Mouse (Mus musculus) embryonic facial prominence, embryonic 15.5 days (tissue): Measurements from ENCODE around the gene Exph5. TPM values are rescaled to one million over a fixed set of nuclear protein-coding genes. Genes with fewer than 3 reads are reported as not detected.

Experiments
- ATAC-seq: fragments of 200-750 bp; cut with Nextera tagmentation; 2 replicates; pipeline ENCODE4 v1.8.0; 2017; ENCODE audit warnings: low read depth, moderate TSS enrichment; ENCODE audit not compliant: insufficient number of reproducible peaks, low FRiP score, low TSS enrichment
- H3K27ac ChIP-seq: fragments of 300-500 bp; sonication (generic); replicated peaks from 2 replicates; pipeline ENCODE4 v1.5.1; 2015; ENCODE audit warnings: mild to moderate bottlenecking, inconsistent platforms
- H3K27me3 ChIP-seq: fragments of 300-500 bp; sonication (generic); 2 replicates; pipeline ENCODE4 v1.6.1; 2015; ENCODE audit warnings: inconsistent platforms
- H3K36me3 ChIP-seq: fragments of 300-500 bp; sonication (generic); 2 replicates; pipeline ENCODE4 v1.6.1; 2015; ENCODE audit warnings: mild to moderate bottlenecking, inconsistent platforms
- H3K4me1 ChIP-seq: fragments of 300-500 bp; sonication (generic); 2 replicates; pipeline ENCODE4 v1.6.1; 2015; ENCODE audit warnings: inconsistent platforms
- H3K4me2 ChIP-seq: fragments of 300-500 bp; sonication (generic); replicated peaks from 2 replicates; pipeline ENCODE4 v1.6.1; 2015; ENCODE audit warnings: mild to moderate bottlenecking, inconsistent platforms
- H3K4me3 ChIP-seq: fragments of 300-500 bp; sonication (generic); replicated peaks from 2 replicates; pipeline ENCODE4 v1.5.1; 2015; ENCODE audit warnings: mild to moderate bottlenecking, inconsistent platforms
- H3K9ac ChIP-seq: fragments of 300-500 bp; sonication (generic); 2 replicates; pipeline ENCODE4 v1.6.1; 2015; ENCODE audit warnings: inconsistent platforms
- H3K9me3 ChIP-seq: fragments of 300-500 bp; sonication (generic); replicated peaks from 2 replicates; pipeline ENCODE4 v1.6.1; 2016; ENCODE audit warnings: inconsistent platforms
- WGBS: fragments of 180-500 bp; shearing (Covaris S2); methylation state at CpG from one replicate; pipeline ENCODE4 v1.1.7; 2015; 5-methylcytosine and 5-hydroxymethylcytosine counted together
- polyA plus RNA-seq: library from polyadenylated mRNA; unstranded; fragments of >200 nt; fragmentation: Nextera tagmentation; extraction: Ambion mirVana; gene quantifications from 2 replicates; pipeline ENCODE4 v1.2.1, GENCODE M21; 2015

Exph5 gene
- polyA plus RNA-seq, 1 experiment from 2014 or later: 2.3 TPM

GRCm38 (mm10) chr9:53390136-53390535 is 88.7 kb downstream of the Exph5 start:
- 0 out of 2 replicates have a peak, but pooled peaks cover 6% of the 10 kb centered on the region for H3K4me1 ChIP-seq
- no peak overlapping the region for H3K27ac ChIP-seq
- 0 out of 2 replicates have a peak, but pooled peaks cover 8% of the 10 kb centered on the region for H3K36me3 ChIP-seq
- H3K4me2 ChIP-seq: no peak overlapping the region
- H3K9me3 ChIP-seq: no peaks in the 10 kb centered on the region
- no peak for ATAC-seq
- H3K4me3 ChIP-seq: no peak overlapping the region
- H3K27me3 ChIP-seq: no peaks in the 10 kb centered on the region
- no peak overlapping the region for H3K9ac ChIP-seq
- WGBS: 68% methylated on average over 7 of the region's 7 CpGs

DNA sequence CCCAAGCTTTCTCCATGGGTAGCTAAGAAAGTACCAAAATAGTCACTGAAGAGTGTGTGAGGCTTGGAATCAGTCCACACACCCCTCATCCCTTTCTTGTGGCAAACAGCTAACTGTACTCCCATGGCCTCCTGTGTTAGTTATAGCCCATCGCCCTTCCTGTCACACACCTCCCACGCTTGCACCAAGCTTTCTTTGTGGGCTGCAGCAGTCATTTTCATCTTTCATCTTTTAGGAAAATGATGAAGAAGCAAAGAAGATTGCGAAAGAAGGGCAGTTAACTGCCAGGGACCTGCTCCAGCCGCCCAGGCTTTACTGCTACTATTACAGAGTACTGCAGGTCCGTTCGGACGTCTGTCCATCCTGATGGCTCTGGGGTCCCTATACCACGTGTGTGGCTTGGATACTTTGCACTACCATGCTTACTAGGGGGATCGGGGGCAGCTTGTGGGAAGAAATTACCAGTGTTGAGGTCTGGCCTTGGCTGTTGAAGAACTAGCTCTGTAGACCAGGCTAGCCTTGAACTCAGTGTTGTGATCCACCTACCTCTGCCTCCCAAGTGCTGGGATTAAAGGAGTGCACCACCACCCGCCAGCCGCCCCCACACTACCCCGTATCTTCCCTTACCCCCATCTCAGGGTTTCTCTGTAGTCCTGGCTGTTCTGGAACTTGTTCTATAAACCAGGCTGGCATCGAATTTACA is 96.4 kb downstream of the Exph5 start:
- peaks cover 6% of the 10 kb centered on the region; the same call in 1 of the 2 replicates for H3K36me3 ChIP-seq
- no peak overlapping the region for H3K9ac ChIP-seq
- H3K9me3 ChIP-seq: no peaks in the 10 kb centered on the region
- no peak overlapping the region for H3K27ac ChIP-seq
- no peaks in the 10 kb centered on the region for H3K27me3 ChIP-seq
- 84% methylated on average over 13 of the region's 13 CpGs for WGBS
- ATAC-seq: no peak
- no peak overlapping the region for H3K4me2 ChIP-seq
- H3K4me3 ChIP-seq: no peak overlapping the region
- H3K4me1 ChIP-seq: peaks cover 6% of the 10 kb centered on the region; the same call in 1 of the 2 replicates

GRCm38 (mm10) chr9:53398388-53398700 is 96.9 kb downstream of the Exph5 start:
- Histone ChIP-seq H3K27me3 (no peaks in the 10 kb centered on the region), H3K4me2 (no peak overlapping the region), H3K4me1 (peaks cover 8% of the 10 kb centered on the region; the same call in 1 of the 2 replicates), H3K9me3 (no peaks in the 10 kb centered on the region), H3K27ac (no peak overlapping the region), H3K4me3 (no peak overlapping the region), H3K36me3 (peaks cover 6% of the 10 kb centered on the region; the same call in 1 of the 2 replicates), H3K9ac (no peak overlapping the region)
- 19% methylated on average over 5 of the region's 5 CpGs for WGBS
- ATAC-seq: no peak

DNA sequence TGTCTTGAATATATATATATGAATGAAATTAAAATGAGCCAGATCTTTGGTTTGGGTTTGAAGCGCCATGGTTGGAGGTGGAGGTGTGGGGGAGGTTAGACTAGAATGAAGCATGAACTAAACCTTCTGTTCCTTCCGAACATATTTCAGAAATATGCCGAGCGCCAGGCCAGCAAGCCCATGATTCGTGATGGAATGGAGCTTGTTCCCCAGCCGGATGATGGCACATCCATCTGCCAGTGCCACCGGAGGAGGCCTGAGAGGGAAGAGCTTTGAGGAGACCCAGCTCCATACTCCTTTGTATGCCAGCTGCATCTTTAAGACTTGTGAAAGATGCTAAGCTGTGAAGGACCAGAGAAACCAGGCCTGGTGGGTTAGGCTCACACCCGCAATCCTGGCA is 98.1 kb downstream of the Exph5 start:
- ATAC-seq: no peak
- whole genome bisulfite sequencing: 95% methylated on average over 8 of the region's 8 CpGs
- no peak overlapping the region for H3K9ac ChIP-seq

DNA sequence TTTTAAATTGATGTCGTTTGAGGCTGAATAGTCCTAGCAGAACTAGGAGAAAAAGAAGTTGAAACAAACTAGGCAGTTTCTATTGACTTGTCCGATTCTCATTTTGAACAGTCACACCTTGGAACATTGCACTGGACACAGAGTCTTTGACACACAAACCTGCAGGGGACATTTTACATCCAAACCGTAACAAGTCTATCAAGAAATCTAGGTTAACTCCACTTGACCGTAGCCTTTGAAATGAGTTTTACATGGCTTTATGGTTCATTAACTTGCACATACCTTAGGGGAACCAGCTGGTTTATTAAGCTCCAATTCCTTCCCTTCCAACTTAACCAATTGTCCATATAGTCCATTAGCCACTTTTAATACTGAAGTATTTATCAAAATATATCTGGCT is 99.2 kb downstream of the Exph5 start:
- Histone ChIP-seq H3K27me3 (no peaks in the 10 kb centered on the region), H3K9me3 (no peaks in the 10 kb centered on the region), H3K9ac (no peak overlapping the region), H3K36me3 (peaks cover 6% of the 10 kb centered on the region; the same call in 1 of the 2 replicates), H3K4me2 (no peak overlapping the region), H3K27ac (no peak overlapping the region), H3K4me3 (no peak overlapping the region), H3K4me1 (peaks cover 17% of the 10 kb centered on the region)
- WGBS: 85% methylated on average over 4 of the region's 4 CpGs
- ATAC-seq: no peak

More for the DNA sequence above, 98.1 kb downstream of the Exph5 start:
- no peak overlapping the region for H3K4me3 ChIP-seq
- no peak overlapping the region for H3K4me2 ChIP-seq
- H3K27me3 ChIP-seq: no peaks in the 10 kb centered on the region
- peaks cover 8% of the 10 kb centered on the region; the same call in 1 of the 2 replicates for H3K4me1 ChIP-seq
- H3K27ac ChIP-seq: no peak overlapping the region
- H3K36me3 ChIP-seq: peaks cover 6% of the 10 kb centered on the region; the same call in 1 of the 2 replicates
- no peaks in the 10 kb centered on the region for H3K9me3 ChIP-seq

DNA sequence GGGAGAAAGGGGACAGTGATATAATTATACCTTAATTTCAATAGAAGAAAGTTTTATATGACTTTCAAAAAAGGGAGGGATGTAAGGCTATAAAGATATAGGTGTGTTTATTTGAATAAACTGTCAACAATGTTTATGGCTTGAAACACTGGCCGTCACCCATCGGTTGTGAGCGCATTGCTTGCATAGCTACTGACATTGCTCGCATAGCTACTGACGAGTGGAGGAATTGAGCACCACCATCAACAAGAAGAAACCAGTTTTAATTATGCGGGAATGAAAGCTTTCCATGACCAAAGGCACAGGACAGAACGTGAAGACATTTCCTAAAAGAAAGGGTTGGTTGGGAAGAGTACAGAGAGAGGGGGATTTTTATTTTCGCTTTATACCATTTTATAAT is 99.7 kb downstream of the Exph5 start:
- 75% methylated on average over 8 of the region's 8 CpGs for WGBS
- Histone ChIP-seq H3K4me3 (no peak overlapping the region), H3K27me3 (no peaks in the 10 kb centered on the region), H3K4me2 (no peak overlapping the region), H3K4me1 (peaks cover 18% of the 10 kb centered on the region), H3K9me3 (no peaks in the 10 kb centered on the region), H3K36me3 (peaks cover 6% of the 10 kb centered on the region; the same call in 1 of the 2 replicates), H3K9ac (no peak overlapping the region), H3K27ac (no peak overlapping the region)
- ATAC-seq: no peak

DNA sequence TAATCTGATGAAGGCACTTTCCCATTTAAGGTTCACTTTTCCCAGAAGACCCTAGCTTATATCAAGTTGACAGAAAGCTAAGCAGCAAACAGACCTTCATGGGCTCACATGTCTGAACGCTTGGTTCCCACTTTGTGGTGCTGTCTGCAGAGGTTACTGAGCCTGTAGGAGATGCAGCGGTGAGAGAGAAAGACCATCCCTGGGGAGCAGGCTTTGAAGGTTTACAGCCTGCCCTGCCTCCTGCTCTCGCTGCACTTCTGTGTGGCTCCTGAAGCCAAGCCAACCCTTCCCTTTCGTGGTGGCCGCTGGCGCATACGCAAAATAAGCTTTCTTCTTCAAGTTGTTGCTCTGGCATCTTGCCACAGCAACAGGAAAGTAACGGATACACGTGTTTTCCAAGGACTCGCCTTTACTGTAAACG is 100.8 kb downstream of the Exph5 start, which contains the start of gene 4930550C14Rik:
4930550C14Rik (plus strand) TSS at position 35 of the 421 bp plus-strand sequence.
- ATAC-seq: 0 out of 2 replicates have a peak, but pooled peaks have one; percentile 51
- Histone ChIP-seq H3K36me3 (peaks cover 6% of the 10 kb centered on the region; the same call in 1 of the 2 replicates), H3K4me3 (peak within 1 kb of the TSS; percentile 19), H3K4me2 (peak within 1 kb of the TSS; percentile 49), H3K27me3 (no peaks in the 10 kb centered on the region), H3K4me1 (peaks cover 18% of the 10 kb centered on the region), H3K9me3 (no peaks in the 10 kb centered on the region), H3K27ac (peak within 1 kb of the TSS; percentile 78), H3K9ac (no peak within 1 kb of the TSS)
- 8% methylated on average over 11 of the region's 11 CpGs for WGBS

GRCm38 (mm10) chr9:53402991-53403390 is 101.5 kb downstream of the Exph5 start:
- peaks cover 6% of the 10 kb centered on the region; the same call in 1 of the 2 replicates for H3K36me3 ChIP-seq
- peak overlapping the region; percentile 49 for H3K4me2 ChIP-seq
- no peak overlapping the region for H3K4me3 ChIP-seq
- 0 out of 2 replicates have a peak, but pooled peaks have one; percentile 16 for ATAC-seq
- no peaks in the 10 kb centered on the region for H3K9me3 ChIP-seq
- H3K27ac ChIP-seq: peak overlapping the region; percentile 78
- H3K9ac ChIP-seq: no peak overlapping the region
- no peaks in the 10 kb centered on the region for H3K27me3 ChIP-seq
- WGBS: 45% methylated on average over 8 of the region's 8 CpGs
- peaks cover 18% of the 10 kb centered on the region for H3K4me1 ChIP-seq

DNA sequence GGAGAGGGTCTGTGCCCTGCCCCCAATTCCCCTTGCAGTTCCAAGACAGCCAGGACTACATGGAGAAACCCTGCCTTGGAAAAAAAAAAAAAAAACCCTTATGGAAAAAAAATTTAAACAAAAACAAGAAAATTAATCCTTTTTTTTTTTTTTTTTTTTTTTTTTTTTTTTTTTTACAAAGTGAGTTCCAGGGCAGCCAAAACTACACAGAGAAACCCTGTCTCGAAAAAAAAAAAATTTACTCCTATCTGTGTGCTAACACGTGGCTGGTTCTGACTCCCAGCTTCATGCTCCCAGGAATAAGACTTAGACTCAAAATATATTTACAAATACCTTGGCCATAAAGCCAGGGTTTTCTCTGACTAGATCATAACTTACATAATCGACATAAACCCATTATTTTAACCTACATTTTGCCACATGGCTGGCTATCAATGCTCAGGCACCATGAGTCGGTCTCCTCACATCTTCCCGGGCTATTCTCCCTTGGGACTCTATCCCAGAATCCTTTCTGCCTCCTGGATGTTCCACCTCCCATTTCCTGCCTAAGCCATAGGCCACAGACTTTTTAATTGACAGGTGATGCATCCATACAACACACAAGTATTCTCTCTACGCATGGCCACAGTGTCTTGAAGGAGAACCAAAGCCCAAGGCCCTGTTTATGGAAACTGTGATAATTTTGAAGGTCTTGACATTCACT is 102.7 kb downstream of the Exph5 start:
- ATAC-seq: no peak
- no peak overlapping the region for H3K27ac ChIP-seq
- no peak overlapping the region for H3K4me3 ChIP-seq
- H3K4me1 ChIP-seq: peaks cover 18% of the 10 kb centered on the region
- H3K4me2 ChIP-seq: peak overlapping the region; percentile 50; the same call in 1 of the 2 replicates
- peaks cover 6% of the 10 kb centered on the region; the same call in 1 of the 2 replicates for H3K36me3 ChIP-seq
- H3K9me3 ChIP-seq: no peaks in the 10 kb centered on the region
- WGBS: 83% methylated on average over 6 of the region's 6 CpGs
- H3K9ac ChIP-seq: no peak overlapping the region
- no peaks in the 10 kb centered on the region for H3K27me3 ChIP-seq

GRCm38 (mm10) chr9:53404753-53405722 is 103.6 kb downstream of the Exph5 start:
- H3K4me3 ChIP-seq: peak overlapping the region; percentile 41
- peaks cover under 1% of the 10 kb centered on the region; the same call in 1 of the 2 replicates for H3K36me3 ChIP-seq
- ATAC-seq: peak; percentile 81
- peak overlapping the region; percentile 31 for H3K9ac ChIP-seq
- peak overlapping the region; percentile 77 for H3K27ac ChIP-seq
- H3K4me2 ChIP-seq: peak overlapping the region; percentile 50
- peaks cover 18% of the 10 kb centered on the region for H3K4me1 ChIP-seq
- no peaks in the 10 kb centered on the region for H3K9me3 ChIP-seq
- 26% methylated on average over 21 of the region's 21 CpGs for WGBS
- no peaks in the 10 kb centered on the region for H3K27me3 ChIP-seq
